Mouse (Mus musculus) lung, postnatal 14 days (tissue): ENCODE measurements around the gene Tspoap1.

Experiments
- DNase-seq: peaks from one replicate; pipeline ENCODE4 v3.0.0; 2021

Tspoap1 gene

GRCm38 (mm10) chr11:87745632-87746555 is 14.4 kb upstream of the Tspoap1 start:
- no peak for DNase-seq

DNA sequence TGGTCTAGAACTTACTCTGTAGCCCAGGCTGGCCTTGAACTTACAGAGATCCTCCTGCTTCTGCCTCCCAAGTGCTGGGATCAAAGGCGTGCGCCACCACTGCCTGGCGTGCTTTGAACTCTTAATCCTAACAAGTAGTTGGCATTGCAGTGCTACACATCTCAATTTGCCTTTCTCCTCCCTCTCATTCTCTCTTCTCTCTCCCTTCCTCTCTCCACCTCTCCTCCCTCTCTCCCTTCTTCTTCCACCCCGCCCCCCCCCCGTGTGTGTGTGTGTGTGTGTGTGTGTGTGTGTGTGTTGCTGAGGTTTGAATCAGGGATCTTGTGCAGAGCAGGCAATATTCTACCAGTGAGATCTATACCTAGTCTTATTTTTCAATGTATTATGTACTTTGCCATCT is 13.0 kb upstream of the Tspoap1 start:
- DNase-seq, result no peak

- no peak for DNase-seq
Measured at GRCm38 (mm10) chr11:87747716-87748115, 12.6 kb upstream of the Tspoap1 start.

DNA sequence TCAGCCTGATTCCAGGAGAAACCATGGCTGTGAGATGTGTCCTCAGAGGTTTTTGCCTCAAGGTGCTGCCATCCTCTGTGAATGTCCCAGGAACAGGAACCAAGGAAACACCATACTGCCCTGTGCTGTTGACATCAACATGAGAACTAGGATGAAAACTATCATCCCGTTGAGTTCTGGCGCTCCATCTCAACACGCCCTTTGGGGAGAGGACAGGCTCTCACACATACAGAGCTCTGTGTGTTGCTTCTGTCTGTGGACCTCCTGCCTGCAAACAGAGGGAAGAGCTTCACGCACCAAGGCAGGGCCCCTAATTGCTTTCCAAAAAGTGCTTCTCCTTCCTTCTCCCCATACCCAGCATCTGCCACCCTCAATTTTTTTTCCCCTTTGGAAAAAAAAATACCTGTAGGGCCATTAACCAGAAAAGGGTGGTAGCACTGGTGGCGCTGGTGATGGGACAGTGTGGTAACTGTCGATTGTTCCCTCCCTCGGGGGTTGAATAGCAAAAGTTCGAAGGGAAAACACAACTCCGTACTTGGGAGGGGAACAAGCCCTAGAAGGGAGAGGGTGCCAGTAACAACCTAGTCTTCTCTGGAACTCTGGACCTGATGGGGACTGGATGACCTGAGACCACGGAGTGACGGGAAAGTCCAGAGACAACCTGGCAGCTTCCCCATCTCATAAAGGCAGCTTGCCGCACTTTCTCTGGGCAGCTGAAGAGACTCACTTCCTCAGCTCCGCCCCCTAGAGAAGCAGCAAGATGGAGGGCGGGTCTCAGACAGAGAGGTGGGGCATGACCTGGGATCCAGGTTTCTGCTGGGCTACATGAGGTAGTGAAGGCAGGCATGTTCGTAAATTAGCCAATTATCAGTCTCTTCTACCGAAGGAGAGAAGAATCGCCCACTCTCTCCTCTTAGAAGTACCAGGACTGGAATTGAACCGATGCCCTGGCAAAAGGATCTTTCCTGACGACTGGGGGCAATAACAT is 11.9 kb upstream of the Tspoap1 start:
- peak; percentile 49 for DNase-seq

- peak; percentile 64 for DNase-seq
Measured at GRCm38 (mm10) chr11:87749192-87750042, 10.9 kb upstream of the Tspoap1 start.

- DNase-seq, result no peak
Measured at GRCm38 (mm10) chr11:87750043-87750421, 10.3 kb upstream of the Tspoap1 start.

DNA sequence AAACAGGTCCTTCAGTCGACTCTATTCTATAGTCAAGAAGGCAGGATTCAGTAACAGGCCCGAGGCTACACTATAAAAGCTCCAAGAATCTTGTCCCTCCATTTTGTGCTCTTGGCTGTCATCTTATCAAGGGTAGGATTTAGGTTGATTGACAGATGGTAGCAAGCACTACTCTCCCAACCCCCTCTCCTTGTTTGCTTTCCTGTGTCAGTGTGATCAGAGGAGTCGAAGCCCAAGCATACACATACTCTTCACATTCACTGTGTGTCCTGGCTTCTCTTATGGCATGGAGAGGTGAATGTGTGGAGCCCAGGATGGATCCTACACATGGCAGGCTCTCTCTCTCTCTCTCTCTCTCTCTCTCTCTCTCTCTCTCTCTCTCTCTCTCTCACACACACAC is 9.8 kb upstream of the Tspoap1 start:
- no peak for DNase-seq

- no peak for DNase-seq
Measured at GRCm38 (mm10) chr11:87751031-87751430, 9.3 kb upstream of the Tspoap1 start.

GRCm38 (mm10) chr11:87751491-87751966 is 8.8 kb upstream of the Tspoap1 start:
- no peak for DNase-seq

GRCm38 (mm10) chr11:87752307-87752706 is 8.0 kb upstream of the Tspoap1 start:
- no peak for DNase-seq

DNA sequence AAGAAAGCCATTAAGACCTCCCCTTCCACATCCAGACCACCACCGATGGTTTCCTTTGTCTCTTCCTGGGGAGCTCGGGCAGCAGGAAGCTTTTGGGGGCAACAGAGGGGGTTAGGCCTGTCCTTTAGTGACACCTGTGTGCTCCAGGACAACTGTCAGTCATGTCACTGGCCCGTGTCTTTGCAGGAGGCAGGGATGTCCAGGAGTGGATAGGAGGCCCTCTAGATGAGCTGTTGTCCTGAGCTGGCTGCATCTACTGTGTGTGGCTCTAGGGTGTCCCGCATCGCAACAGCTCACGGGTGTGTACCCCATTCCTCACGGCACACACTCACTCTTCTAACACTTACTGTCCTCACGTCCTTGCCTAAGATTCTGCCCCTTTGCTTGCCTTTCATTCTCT is 7.1 kb upstream of the Tspoap1 start:
- DNase-seq, result no peak

- no peak for DNase-seq
Measured at GRCm38 (mm10) chr11:87753891-87754501, 6.3 kb upstream of the Tspoap1 start.

GRCm38 (mm10) chr11:87754603-87755002 is 5.7 kb upstream of the Tspoap1 start:
- DNase-seq, result no peak

GRCm38 (mm10) chr11:87755360-87756017 is 4.9 kb upstream of the Tspoap1 start:
- DNase-seq, result peak; percentile 71

- DNase-seq, result peak; percentile 46
Measured at GRCm38 (mm10) chr11:87756251-87756820, 4.0 kb upstream of the Tspoap1 start.

- no peak for DNase-seq
Measured at GRCm38 (mm10) chr11:87757001-87757954, 3.1 kb upstream of the Tspoap1 start.

DNA sequence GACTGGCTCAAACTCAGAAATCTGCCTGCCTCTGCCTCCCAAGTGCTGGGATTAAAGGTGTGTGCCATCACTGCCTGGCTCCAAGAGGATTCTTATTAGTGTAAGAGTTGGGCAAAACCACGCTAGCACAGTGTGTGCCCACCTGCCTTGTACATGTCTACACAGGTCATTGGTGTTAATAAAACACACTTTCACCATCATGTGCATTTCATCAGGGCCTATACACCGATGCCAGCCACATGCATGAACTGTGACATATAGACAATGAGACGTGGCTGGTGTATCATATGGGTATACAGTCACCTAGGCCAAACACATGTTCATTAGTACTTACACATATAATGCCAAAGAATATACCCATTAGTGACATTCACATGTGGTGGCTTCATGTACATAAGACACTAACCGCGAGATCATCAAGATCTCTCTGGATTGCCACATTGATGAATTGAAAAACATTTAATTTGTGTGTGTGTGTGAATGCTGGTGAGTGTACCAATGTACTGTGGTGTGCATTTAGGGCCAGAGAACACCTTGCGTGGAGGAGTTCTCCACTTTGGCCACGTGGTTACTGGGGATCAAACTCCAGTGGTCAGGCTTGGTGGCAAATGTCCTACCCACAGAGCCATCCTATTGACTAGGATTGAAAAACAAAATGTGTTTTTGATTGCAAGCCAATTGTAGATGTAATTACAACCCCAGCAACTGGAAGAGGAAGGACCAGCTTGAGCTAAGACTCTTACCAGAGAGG is 2.0 kb upstream of the Tspoap1 start:
- DNase-seq, result no peak

DNA sequence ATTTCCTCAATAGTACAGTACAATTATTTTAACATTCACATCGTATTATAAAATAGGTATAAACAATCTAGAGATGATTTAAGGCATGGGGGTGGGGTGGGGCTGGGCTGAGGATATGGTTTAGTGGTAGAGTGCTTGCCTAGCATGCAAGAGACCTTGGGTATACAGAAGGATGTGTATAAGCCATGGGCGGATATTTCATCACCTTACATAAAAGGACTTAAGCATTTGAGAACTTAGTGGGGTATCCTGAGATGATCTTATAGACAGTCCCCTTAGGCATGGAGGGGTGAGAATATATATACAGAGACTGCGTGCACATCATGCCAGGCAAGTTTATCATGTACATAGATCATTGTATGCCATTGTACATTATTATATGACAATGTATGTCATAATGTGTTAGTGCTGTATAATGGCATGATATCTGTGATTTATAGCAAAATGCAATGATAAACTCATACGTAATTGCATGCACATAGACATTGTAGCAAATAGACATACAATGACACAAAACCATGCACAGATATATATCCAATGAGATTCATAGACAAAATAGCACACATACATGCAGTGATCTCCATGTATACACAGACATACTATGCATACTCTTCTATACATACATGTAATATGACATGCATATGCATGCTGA is 1.3 kb upstream of the Tspoap1 start:
- DNase-seq, result no peak

DNA sequence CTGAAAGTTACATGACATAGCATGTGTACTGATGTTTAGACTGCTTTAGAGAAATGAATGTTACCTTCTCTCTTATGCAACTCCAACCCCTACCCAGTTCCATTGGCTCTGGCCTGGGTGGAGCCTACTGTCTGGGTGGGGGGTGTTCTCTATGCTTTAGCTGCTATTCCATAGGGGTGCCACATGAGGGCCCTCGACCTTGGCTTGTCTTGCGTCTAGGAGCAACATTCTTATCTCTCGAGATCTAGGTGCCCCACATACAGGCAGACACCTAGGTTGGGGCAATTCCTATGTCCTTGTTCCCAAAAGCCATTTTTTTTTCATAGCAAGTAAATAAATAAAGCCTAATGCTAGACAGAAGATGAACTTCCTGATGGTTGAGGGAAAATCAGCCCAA is 734 bp upstream of the Tspoap1 start:
- no peak for DNase-seq
